In the genomic region with DNA sequence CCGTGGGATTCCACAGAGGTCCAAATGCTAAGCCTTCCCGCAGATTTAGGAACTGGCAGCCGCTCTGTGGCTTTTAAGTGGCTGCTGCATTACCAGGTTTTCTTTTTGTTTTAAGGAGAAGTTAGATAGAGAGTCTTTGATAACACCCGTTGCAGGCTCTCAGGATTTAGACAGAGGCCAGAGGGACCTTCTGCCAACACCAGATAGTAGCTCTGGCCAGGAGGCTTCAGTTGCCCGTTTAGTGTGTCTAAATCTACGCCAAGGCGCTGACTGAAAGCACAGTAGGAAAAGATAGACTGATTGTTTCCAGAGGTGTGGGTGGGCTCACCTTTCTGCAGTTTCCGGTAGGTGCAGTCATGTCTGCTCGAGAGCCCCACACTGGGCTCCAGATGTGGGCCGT, we compare ENCODE assay signal across 13 mouse cellular contexts. TPM values are rescaled to one million over a fixed set of nuclear protein-coding genes. Genes with fewer than 3 reads are reported as not detected.
DNase-seq lines count a peak whose midpoint lies in the region; ATAC-seq lines count a peak whose summit lies in the region.
"Had no signal": no experiment of that assay in that cellular context is flagged by ENCODE, and none has a peak within 500 bp of the region (broad histone marks: within the 10 kb centered on the region; RNA-seq: fewer than 3 reads in every experiment).

No protein-coding gene starts in this region.

- peaks cover 35% of the 10 kb centered on the region for H3K4me1 ChIP-seq in heart, embryonic 15.5 days (replicated peaks)

- no peak overlapping the region for H3K9ac ChIP-seq in heart, embryonic 15.5 days
- H3K9ac ChIP-seq: intestine, embryonic 15.5 days had no signal

- H3K9me3 ChIP-seq in heart, embryonic 15.5 days (replicated peaks) = no peaks in the 10 kb centered on the region
- H3K9me3 ChIP-seq: intestine, embryonic 15.5 days had no signal

- peak; percentile 14 for DNase-seq in CD4-positive, CD25-positive, alpha-beta regulatory T cell, adult 2 months (ENCODE audit: low read depth, low spot score)
- DNase-seq in heart, postnatal 4 days = no peak
- no peak for DNase-seq in layer of hippocampus, postnatal 14 days (ENCODE audit: low spot score in 2 of 2)
- DNase-seq in layer of hippocampus, postnatal 10 days (ENCODE audit: low spot score in 2 of 2) = no peak
- DNase-seq: cerebellum, adult 18-20 months; layer of hippocampus, adult 9-11 months; lung, adult 2 months had no signal

- peaks cover 39% of the 10 kb centered on the region for H3K36me3 ChIP-seq in heart, embryonic 15.5 days

- no peak for ATAC-seq in CD4-positive, CD25-positive, alpha-beta regulatory T cell, adult 4 months
- ATAC-seq in heart, embryonic 15.5 days (replicated peaks; ENCODE audit: insufficient number of reproducible peaks, insufficient read depth, low FRiP score, low read depth) = no peak
- ATAC-seq in erythroid progenitor cell, adult 5-6 weeks (replicated peaks; ENCODE audit: low FRiP score, poor library complexity, severe bottlenecking) = peak; percentile 36; the same call in 1 of the 2 replicates
- peak; percentile 80 for ATAC-seq in megakaryocyte progenitor cell, adult 5-6 weeks (replicated peaks; ENCODE audit: poor library complexity)
- ATAC-seq: intestine, embryonic 15.5 days had no signal

- WGBS in heart, embryonic 15.5 days = 50% methylated on average over 10 of the region's 10 CpGs

- no peak overlapping the region for H3K4me2 ChIP-seq in heart, embryonic 15.5 days
- H3K4me2 ChIP-seq: intestine, embryonic 15.5 days had no signal

- H3K4me3 ChIP-seq in heart, embryonic 15.5 days = no peak overlapping the region
- H3K4me3 ChIP-seq: intestine, embryonic 15.5 days had no signal

- no peaks in the 10 kb centered on the region for H3K27me3 ChIP-seq in heart, embryonic 15.5 days
- H3K27me3 ChIP-seq: intestine, embryonic 15.5 days had no signal

- peak overlapping the region; percentile 37 for H3K27ac ChIP-seq in heart, embryonic 15.5 days
- H3K27ac ChIP-seq: intestine, embryonic 15.5 days; kidney, postnatal 0 days had no signal

RNA-seq across cellular contexts. Expression of a gene that starts 5.5 kb away (rescaled TPM):
- polyA plus RNA-seq in CD4-positive, CD25-positive, alpha-beta regulatory T cell, adult 4 months (2017; shearing (Covaris generic)) = 10 to 100 TPM; 82.6 to 87.1 TPM
- 61.8 and 65.4 TPM in 2 replicates for polyA plus RNA-seq in heart, embryonic 15.5 days (2015; fragmentation: Nextera tagmentation; extraction: Ambion mirVana)
- 10 to 100 TPM; 38.0 to 39.1 TPM for total RNA-seq in heart, postnatal 4 days (2021)
- total RNA-seq in erythroid progenitor cell, adult 5-6 weeks (2015; ENCODE audit: low replicate concordance) = 4.3 and 19.3 TPM in 2 replicates
- total RNA-seq in erythroid progenitor cell, adult 5-6 weeks (2017; ENCODE audit: low replicate concordance) = 9.4 and 23.6 TPM in 2 replicates
- 55.6 and 55.9 TPM in 2 replicates for total RNA-seq in megakaryocyte progenitor cell, adult 5-6 weeks (2015)
- 51.1 and 56.8 TPM in 2 replicates for total RNA-seq in megakaryocyte progenitor cell, adult 5-6 weeks (2017)
- 10 to 100 TPM; 35.7 to 37.0 TPM for total RNA-seq in layer of hippocampus, postnatal 14 days (2021)
- 10 to 100 TPM; 33.7 to 34.7 TPM for total RNA-seq in layer of hippocampus, postnatal 10 days (2021)

RNA-seq across cellular contexts. Expression of a gene that starts 19.3 kb away (rescaled TPM):
- 100 to 1,000 TPM in 1 of 2 experiments, 10 to 100 TPM in 1; 85.2 to 108 TPM for polyA plus RNA-seq in CD4-positive, CD25-positive, alpha-beta regulatory T cell, adult 4 months (2017; shearing (Covaris generic))
- 211 and 283 TPM in 2 replicates for polyA plus RNA-seq in heart, embryonic 15.5 days (2015; fragmentation: Nextera tagmentation; extraction: Ambion mirVana)
- 100 to 1,000 TPM; 140 to 151 TPM for total RNA-seq in heart, postnatal 4 days (2021)
- 75.3 and 100 TPM in 2 replicates for total RNA-seq in erythroid progenitor cell, adult 5-6 weeks (2015; ENCODE audit: low replicate concordance)
- 52.8 and 99.2 TPM in 2 replicates for total RNA-seq in erythroid progenitor cell, adult 5-6 weeks (2017; ENCODE audit: low replicate concordance)
- 86.2 and 90.4 TPM in 2 replicates for total RNA-seq in megakaryocyte progenitor cell, adult 5-6 weeks (2015)
- total RNA-seq in megakaryocyte progenitor cell, adult 5-6 weeks (2017) = 73.0 and 75.8 TPM in 2 replicates
- 10 to 100 TPM; 49.0 to 58.9 TPM for total RNA-seq in layer of hippocampus, postnatal 14 days (2021)
- total RNA-seq in layer of hippocampus, postnatal 10 days (2021) = 10 to 100 TPM; 59.0 to 60.2 TPM

RNA-seq across cellular contexts. Expression of a gene that starts 50.5 kb away (rescaled TPM):
- 1 to 10 TPM; 2.8 to 4.6 TPM for polyA plus RNA-seq in CD4-positive, CD25-positive, alpha-beta regulatory T cell, adult 4 months (2017; shearing (Covaris generic))
- 14.0 and 15.6 TPM in 2 replicates for polyA plus RNA-seq in heart, embryonic 15.5 days (2015; fragmentation: Nextera tagmentation; extraction: Ambion mirVana)
- 1 to 10 TPM; 8.7 to 9.3 TPM for total RNA-seq in heart, postnatal 4 days (2021)
- 75.5 and 87.6 TPM in 2 replicates for total RNA-seq in erythroid progenitor cell, adult 5-6 weeks (2015; ENCODE audit: low replicate concordance)
- total RNA-seq in erythroid progenitor cell, adult 5-6 weeks (2017; ENCODE audit: low replicate concordance) = 44.6 and 60.3 TPM in 2 replicates
- 64.8 and 71.7 TPM in 2 replicates for total RNA-seq in megakaryocyte progenitor cell, adult 5-6 weeks (2015)
- 66.3 and 67.7 TPM in 2 replicates for total RNA-seq in megakaryocyte progenitor cell, adult 5-6 weeks (2017)
- total RNA-seq in layer of hippocampus, postnatal 14 days (2021) = 1 to 10 TPM in 1 of 2 experiments, under 1 TPM in 1; 0.81 to 1.3 TPM
- 1 to 10 TPM; 2.4 TPM for total RNA-seq in layer of hippocampus, postnatal 10 days (2021)

RNA-seq across cellular contexts. Expression of a gene that starts 55.7 kb away (rescaled TPM):
- polyA plus RNA-seq in CD4-positive, CD25-positive, alpha-beta regulatory T cell, adult 4 months (2017; shearing (Covaris generic)) = 10 to 100 TPM; 24.4 to 25.0 TPM
- 2.6 and 4.1 TPM in 2 replicates for polyA plus RNA-seq in heart, embryonic 15.5 days (2015; fragmentation: Nextera tagmentation; extraction: Ambion mirVana)
- total RNA-seq in heart, postnatal 4 days (2021) = 1 to 10 TPM; 1.2 to 1.6 TPM
- 0.42 and 6.5 TPM in 2 replicates for total RNA-seq in erythroid progenitor cell, adult 5-6 weeks (2015; ENCODE audit: low replicate concordance)
- total RNA-seq in erythroid progenitor cell, adult 5-6 weeks (2017; ENCODE audit: low replicate concordance) = 4.7 and 8.2 TPM in 2 replicates
- 24.0 and 28.2 TPM in 2 replicates for total RNA-seq in megakaryocyte progenitor cell, adult 5-6 weeks (2015)
- 48.0 and 48.1 TPM in 2 replicates for total RNA-seq in megakaryocyte progenitor cell, adult 5-6 weeks (2017)
- under 1 TPM; 0.36 to 0.53 TPM for total RNA-seq in layer of hippocampus, postnatal 14 days (2021)
- 1 to 10 TPM in 1 of 2 experiments, under 1 TPM in 1; 0.54 to 1.2 TPM for total RNA-seq in layer of hippocampus, postnatal 10 days (2021)

Comparison
In these comparisons a context has a peak if more than half of its experiments do, and no peak if none do; other contexts are left out.
1. ATAC-seq: peak in erythroid progenitor cell, adult 5-6 weeks (single experiment) and megakaryocyte progenitor cell, adult 5-6 weeks (single experiment); none in CD4-positive, CD25-positive, alpha-beta regulatory T cell, adult 4 months (single experiment) and heart, embryonic 15.5 days (single experiment).
2. RNA of a gene that starts 50.5 kb away (total RNA-seq): 44.6 to 87.6 TPM in erythroid progenitor cell, adult 5-6 weeks and 64.8 to 71.7 TPM in megakaryocyte progenitor cell, adult 5-6 weeks; 8.7 to 9.3 TPM in heart, postnatal 4 days, 2.4 TPM in layer of hippocampus, postnatal 10 days and 0.81 to 1.3 TPM in layer of hippocampus, postnatal 14 days; every median in the first group is over 4 times any median in the second.